Mouse (Mus musculus): ENCODE results near the gene Scaf1.

Scaf1 gene

GRCm38 (mm10) chr7:44956266-44956665, 59.9 kb downstream of the Scaf1 start:
- no peak for DNase-seq (ENCODE audit: low read depth, low spot score)

GRCm38 (mm10) chr7:44955628-44956027, 60.5 kb downstream of the Scaf1 start:
- no peak for DNase-seq (ENCODE audit: low read depth, low spot score)

- DNase-seq (ENCODE audit: low read depth, low spot score): no peak
Observed at GRCm38 (mm10) chr7:44954091-44954885, 61.9 kb downstream of the Scaf1 start.

- DNase-seq (ENCODE audit: low read depth, low spot score): no peak
Observed at GRCm38 (mm10) chr7:44953561-44953960, 62.6 kb downstream of the Scaf1 start.

All from c-Kit-negative CD71-positive TER-119-positive erythroid progenitor cells, embryonic 14.5 days (primary cell).